ENCODE assay signal across 2 mouse cellular contexts in the genomic region with DNA sequence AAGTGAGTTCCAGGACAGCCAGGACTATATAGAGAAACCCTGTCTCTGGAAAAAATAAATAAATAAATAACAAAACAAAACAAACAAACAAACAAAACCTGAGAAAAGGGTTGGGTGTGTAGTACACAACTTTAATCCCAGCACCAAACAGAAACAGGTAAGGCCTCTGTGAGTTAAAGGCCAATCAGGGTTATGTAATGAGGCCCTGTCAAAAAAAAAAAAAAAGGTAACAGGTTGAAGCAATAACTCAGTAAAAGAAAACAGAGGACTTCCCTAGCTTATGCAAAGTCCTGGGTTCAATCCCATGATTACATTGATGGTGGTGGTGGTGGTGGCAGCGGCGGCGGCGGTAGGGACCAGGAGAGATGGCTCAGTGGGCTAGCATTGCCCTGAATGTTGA.
TF ChIP-seq lines count a peak whose summit lies in the region.

No protein-coding gene starts in this region.

TF ChIP-seq in CH12.LX, 34 proteins besides CTCF, POLR2A, EP300 and RAD21 (continued from another document):
- TF ChIP-seq CHD1 (IDR thresholded peaks at IDR 0.05; ENCODE audit: low read depth, low read length) (no peak), MXI1 (IDR thresholded peaks at IDR 0.05; ENCODE audit: low read depth, low read length) (no peak), ZNF384 (IDR thresholded peaks at IDR 0.05; ENCODE audit: low read depth, low read length) (peak; percentile 51), JUN (IDR thresholded peaks at IDR 0.05; ENCODE audit: insufficient read depth, low read depth, low read length) (no peak)

TF ChIP-seq in MEL, 35 proteins besides CTCF, POLR2A, EP300 and RAD21 (continued from another document):
- 0 out of 2 replicates have a peak, but pooled peaks have one; percentile 40 for TF ChIP-seq ZNF384 (IDR thresholded peaks at IDR 0.05; ENCODE audit: low read depth, low read length)
- no peak for TF ChIP-seq POLR2AphosphoS5 (IDR thresholded peaks at IDR 0.05; ENCODE audit: borderline replicate concordance, low read depth, low read length)
- TF ChIP-seq SMC3 (IDR thresholded peaks at IDR 0.05; ENCODE audit: low read depth, low read length), result no peak
- no peak for TF ChIP-seq HCFC1 (IDR thresholded peaks at IDR 0.05; ENCODE audit: low read depth, low read length)
- no peak for TF ChIP-seq CHD2 (IDR thresholded peaks at IDR 0.05; ENCODE audit: low read length)
